Mouse (Mus musculus) embryo, embryonic 11 days (tissue): ENCODE measurements at regions not wholly inside any gene's neighbourhood (a gene's known extent, or its start where the extent isn't known, plus 50 kb on each side); places are given as distances from the start of the nearest gene placed in this dataset.

ENCODE experiments used
- DNase-seq: peaks from one replicate; pipeline ENCODE4 v3.0.0-alpha.2; 2015

DNA sequence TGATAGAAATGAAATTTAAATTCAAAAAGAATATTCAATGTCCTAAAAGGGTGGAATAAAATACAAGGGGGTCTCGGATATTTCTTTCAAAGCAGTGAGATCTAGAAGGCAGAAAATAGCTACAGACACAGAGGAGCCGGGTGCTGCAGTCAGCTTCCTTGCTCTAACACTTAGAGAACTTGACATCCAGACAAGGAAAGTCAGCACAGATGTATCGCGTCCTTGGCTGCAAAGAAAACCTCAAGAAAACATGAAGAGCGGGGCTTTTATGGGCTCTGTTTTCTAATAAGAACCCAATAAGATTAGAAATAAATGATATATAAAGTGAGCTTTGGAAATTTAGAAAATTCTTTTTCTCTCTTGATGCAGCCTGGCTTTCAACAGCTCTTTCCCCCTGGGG, 53.1 kb upstream of the Glis3 start:
- no peak for DNase-seq

DNA sequence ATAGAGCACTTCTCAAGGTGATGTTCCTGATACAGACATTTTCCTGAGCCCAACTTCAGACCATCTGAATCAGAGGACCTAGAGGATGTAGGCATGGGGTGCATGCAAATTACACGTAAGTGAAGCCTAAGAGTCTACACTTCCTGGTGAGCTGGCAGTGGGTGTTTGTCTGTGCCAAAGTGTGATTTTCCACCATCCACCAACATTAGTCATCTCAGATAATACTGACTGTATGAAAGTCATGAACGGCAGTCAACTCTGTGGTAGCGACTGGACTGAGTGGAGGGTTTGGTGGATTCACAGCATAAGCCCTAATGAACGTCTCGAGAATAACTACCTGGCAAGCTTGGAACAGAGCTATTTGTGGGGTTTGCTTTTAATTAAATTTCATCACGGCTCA, 53.9 kb upstream of the Glis3 start:
- no peak for DNase-seq

DNA sequence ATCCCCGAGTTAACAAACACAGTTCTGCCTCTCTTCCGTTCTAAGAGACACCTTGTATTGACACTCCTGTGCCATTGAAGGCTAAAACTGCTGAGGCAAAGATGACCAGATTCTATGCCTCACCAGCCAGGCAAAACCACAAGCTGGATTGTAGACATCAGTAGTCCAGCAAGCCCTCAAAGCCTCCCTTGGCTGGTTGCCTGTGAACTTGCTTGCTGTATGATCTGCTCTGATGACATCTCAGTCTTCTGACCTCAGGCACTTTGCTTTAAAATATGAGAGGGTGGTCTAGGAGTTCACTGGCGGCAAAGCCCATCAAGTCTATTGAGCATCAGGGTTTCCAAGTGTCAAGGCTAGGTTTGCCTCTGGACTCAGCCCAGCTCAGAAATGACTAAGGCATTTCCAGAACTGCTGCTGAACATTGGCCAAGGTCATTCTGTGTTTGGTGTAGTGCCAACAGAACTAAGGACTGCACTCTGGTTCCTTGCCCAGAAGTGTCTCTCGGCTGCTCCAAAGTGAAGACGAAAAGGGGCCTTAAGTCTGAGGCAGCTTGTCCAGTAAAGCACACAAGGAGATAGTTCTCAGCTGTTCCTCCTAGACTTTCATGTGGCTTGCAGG, 63.4 kb upstream of the Glis3 start:
- no peak for DNase-seq

DNA sequence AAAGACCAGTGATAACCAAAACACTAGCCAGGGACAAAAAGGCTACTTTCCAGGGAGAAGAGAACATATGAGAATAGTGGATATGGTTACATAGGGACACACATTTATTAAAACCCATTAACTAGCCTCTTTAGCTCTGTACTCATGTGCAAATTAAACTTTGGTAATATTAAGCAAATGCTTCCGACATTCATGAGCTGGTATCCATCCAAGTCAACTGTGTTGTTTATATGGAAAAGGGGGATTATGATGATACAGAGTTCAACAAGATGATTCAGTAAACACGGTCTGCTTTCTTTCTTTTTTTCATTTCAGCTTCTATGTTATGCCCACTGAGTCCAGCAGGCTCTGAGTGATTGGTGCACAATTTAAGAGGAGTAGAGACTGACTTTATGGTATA, 65.2 kb upstream of the Glis3 start:
- DNase-seq = no peak

DNA sequence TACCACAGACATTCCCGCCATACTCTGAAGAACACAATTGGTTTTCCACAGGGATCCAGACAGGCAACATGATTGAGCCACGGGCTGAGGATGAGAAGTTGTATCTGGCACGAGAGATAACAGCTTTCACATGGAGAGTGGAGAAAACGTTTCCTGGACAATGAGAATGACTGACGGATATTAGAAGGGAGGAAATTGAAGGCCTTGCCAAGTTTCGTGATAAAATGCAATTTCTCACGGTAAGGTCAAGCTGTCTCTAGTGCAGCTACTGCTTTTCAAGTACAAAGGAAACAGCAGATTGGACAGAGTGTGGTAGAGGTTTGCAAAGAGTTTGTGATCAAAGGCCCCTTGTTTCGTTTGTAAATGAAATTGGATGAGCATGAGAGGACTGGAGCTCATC, 65.7 kb upstream of the Glis3 start:
- DNase-seq = no peak

DNA sequence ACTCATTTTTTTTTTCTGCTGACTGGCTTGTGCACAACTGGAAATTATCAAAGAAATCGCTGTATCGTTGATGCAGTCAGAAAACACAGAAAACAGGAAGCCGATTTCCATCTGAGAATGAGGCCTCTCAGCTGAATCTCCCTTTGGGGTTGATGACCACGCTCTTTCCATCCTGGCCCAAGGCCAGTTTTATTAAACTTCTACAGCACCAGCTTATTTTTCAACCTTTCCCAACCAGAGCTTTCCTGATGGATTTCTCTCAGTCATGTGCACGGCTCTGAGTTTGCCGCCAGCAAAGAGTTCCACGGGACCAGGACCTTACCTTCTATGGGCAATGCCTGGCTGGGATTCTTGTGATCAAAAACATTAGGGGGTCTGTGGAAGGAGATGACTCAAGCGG, 71.2 kb upstream of the Glis3 start:
- DNase-seq = no peak

DNA sequence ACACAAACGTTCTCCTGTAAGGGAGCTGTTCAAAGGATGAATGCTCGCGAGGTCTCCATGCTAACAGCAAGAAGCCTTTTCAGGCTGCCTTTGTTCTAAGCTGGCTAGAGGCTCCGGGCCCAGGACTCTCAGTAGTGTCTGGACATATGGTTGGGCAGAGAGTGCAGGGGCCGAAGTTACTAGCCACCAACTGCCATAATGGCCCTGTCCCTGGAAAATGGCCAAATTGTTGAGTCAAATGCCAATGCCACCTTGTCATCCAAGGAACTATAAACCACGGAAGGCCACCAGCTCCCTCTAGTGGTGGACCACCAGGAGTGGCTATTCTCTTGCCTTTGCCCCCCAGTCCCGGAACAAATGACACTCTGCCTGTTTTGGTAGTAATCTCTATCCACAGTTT, 76.0 kb upstream of the Slc1a1 start:
- peak; percentile 57 for DNase-seq

DNA sequence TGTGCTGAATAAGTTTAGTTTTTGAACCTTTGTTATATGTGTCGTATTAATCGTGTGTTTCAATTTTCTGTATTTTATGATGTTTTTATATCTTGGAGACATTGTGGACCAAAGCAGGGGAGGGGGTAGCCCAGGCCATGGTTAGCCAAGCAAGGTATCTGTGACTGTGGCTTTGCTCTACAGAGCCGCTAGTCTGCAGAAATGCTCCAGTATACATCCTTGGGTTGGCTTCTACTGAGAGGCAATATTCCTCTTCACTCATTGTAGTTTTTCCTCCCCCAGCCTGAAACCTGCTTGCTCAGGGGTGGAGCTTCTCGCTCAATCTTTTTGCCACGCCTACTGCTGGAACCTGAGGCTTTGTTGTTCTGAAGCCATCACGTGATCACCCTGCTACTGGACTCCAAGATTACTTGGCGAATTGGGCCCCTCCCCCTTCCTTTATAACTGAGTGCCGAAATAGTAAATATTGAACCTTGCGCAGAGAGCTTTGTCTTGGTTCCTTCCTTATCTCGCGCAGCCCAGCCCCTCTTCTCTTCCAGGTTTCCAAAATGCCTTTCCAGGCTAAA, 70.0 kb upstream of the Slc1a1 start:
- no peak for DNase-seq

DNA sequence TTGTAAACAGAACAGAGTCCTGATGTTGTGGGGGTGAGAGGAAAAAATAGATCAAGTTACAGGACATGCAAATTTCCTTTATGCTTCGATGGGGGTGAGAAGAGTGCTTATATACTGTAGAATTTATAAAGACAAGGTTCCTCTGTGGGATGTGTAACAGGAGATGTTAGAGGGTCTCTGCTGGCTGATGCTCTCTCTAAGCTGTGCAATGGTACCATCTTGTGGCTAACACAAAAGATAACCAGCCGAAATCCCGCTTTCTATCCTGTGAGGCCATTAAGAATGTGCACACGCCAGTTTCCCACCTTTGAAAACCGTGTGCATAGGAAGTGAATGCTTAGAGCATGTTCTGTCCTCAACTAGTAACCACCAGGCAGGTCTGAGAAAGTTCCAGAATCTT, 66.6 kb upstream of the Slc1a1 start:
- peak; percentile 64 for DNase-seq

DNA sequence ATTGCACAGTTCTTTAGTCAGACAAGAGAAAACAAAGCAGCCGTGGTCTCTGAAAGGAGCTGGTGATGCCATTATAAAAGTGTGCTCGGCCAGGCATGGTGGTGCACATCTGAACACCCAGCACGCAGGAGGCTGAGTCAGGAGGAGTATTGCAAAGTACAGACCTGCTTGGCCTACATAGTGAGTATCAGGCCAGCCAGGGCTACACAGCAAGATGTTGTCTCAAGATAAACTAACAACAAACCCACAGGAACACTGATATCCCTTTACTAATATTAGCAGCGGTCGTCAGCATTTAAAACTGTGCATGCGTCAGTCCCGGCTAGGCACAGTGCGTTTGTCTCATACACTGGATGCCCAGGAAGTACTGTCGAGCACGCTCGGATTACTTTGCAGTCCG, 64.4 kb upstream of the Slc1a1 start:
- no peak for DNase-seq

DNA sequence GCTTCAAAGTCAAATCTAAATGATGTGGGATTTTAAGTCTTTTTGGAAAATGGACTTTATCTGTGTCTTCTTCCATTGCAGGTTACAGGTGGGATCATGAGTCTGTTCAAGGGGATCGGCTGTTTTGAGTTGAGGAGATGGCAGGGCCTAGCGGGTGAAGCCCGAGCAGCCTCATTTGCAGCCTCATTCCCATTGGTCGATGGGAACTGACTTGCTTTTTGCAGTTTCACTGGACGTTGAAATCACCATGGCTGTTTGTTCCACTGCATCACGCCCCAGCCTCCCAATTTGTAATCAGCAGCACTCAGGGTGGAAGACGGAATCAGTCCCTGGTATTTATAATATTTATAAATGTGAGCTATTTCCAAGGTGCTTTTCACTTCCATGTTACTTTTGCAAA, 63.0 kb upstream of the Slc1a1 start:
- no peak for DNase-seq

DNA sequence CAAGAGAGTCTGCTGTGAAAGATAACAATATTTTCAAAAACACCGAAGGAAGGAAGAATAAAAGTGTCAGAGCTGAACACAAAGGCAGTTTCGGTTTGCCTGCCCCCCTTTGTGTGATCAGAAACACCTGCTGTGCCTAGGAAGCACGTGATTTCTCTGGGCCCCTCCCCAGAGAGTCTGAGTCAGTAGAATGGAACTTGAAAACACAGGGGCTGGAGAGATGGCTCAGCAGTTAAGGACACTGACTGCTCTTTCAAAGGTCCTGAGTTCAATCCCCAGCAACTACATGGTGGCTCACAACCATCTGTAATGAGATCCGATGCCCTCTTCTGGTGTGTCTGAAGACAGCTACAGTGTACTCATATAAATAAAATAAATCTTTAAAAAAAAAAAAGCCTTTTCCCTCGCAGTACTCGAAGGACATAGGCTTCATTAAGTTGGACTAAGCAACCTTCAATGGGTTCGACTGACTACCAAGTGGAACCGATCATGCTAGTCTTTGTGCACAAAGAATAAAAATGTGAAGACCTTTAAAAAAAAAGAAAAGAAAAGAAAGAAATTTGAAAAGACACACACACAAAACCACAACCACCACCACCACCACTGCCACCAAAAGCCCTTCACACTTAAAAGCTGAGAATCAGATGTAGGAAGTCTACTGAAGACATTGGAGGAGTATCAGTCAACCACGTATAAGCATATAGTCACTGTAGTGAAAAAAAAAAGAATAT, 61.8 kb upstream of the Slc1a1 start:
- peak; percentile 27 for DNase-seq

DNA sequence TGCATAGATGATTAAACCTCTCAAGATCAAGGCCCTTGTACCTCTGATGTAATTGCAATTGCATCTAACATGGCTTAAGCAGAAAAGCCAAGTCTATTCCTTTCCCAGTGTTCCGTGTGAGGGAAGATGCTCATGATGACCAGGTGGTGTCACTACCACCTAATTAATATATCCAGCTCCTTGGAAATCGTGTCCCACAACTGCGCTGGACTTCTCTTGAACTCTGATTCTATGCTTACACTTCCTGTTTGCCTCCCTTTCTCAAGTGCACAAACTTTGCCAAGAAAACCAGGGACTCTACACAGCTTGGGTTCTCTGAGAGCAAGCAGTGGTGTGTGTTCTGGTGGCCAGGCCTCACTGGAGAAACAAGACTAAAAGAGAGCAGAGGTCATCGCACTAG, 58.0 kb upstream of the Slc1a1 start:
- DNase-seq = peak; percentile 57

DNA sequence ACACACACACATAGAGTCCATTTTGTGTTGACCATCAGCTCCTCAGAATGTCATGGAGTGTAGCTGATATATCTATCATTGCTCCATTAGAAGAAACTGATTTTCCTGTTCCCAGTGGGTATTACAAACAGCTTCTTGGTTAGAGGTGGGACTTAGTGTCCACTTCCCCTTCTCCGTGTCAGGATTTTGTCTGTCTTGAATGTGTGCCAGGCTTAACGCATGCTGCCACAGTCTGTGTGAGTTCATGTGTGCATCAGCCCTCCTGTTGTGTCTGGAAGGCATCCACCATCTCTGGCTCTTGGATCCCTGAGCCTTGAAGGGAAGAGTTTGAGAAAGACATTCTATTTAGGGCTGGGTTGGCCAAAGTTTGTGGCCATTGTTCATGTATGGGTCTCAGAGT, 57.2 kb upstream of the Slc1a1 start:
- no peak for DNase-seq

DNA sequence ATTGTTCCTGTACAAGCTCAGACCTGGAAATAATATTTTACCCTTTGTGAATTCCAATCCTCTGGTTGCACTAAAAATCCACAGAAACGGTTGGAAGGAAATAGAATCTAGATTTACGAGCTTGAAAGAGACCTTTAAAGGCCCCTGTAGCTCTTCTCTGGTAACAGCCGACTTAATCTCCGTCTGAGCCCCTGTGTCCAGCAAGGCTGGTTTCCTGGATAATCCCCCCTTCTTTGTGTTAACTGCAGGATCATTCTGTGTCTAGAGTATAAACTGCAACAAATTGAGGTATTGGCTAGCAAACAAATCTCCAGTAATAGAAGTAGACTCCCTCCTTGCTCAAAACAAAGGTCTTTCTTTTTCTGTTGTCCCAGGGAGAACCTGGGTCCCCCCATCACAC, 56.5 kb upstream of the Slc1a1 start:
- DNase-seq = no peak

DNA sequence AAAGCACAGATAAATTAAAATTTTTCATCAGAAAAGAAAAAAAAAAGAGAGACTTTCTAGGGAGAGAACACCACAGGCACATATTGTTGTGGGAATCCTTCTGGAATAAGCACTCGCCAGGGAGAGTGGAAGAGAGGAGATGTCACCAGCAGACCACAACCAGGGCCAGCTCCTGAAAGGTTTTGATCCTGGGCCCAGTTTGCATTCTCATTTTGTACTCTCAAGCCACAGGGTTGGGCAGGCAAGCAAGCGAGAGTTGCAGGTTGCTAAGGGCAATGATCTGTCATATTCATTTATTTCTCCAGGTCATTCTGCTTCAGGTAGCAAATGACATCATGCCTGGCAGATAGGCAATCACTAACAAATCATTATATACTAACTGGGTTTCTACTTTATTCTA, 52.9 kb upstream of the Slc1a1 start:
- no peak for DNase-seq
